Mouse (Mus musculus) A20 (cell line): ENCODE measurements around the gene Vmn2r89.
A peak's percentile ranks its signal among the peaks of the same experiment; 100 is the strongest.
"Not testable (repeated sequence)": the region's sequence is repeated elsewhere in the genome, so short reads cannot be mapped to it uniquely, and the experiment has no call there.

Experiments
- DNase-seq: peaks from one replicate; pipeline ENCODE4 v3.0.0-alpha.2; 2011; ENCODE audit warnings: low read depth, low spot score

Vmn2r89 gene

GRCm38 (mm10) chr14:51451557-51451956 is at the start of gene Vmn2r89:
Gene Vmn2r89 (plus strand): TSS chr14:51451857.
- not testable (repeated sequence) for DNase-seq

- no peak for DNase-seq
Measured at GRCm38 (mm10) chr14:51410520-51410919, 41.1 kb upstream of the Vmn2r89 start, which contains the start of gene Vmn2r88. Gene Vmn2r88 (plus strand): TSS chr14:51410820.

- DNase-seq: no peak
Measured at GRCm38 (mm10) chr14:51423885-51424284, 27.8 kb upstream of the Vmn2r89 start.

GRCm38 (mm10) chr14:51430138-51430537 is 21.5 kb upstream of the Vmn2r89 start:
- DNase-seq: not testable (repeated sequence)

GRCm38 (mm10) chr14:51434546-51434945 is 17.1 kb upstream of the Vmn2r89 start:
- no peak for DNase-seq

GRCm38 (mm10) chr14:51435020-51435419 is 16.6 kb upstream of the Vmn2r89 start:
- DNase-seq: no peak

- DNase-seq: no peak
Measured at GRCm38 (mm10) chr14:51438955-51439354, 12.7 kb upstream of the Vmn2r89 start.

GRCm38 (mm10) chr14:51480278-51480677 is 28.6 kb downstream of the Vmn2r89 start:
- DNase-seq: peak; percentile 65

GRCm38 (mm10) chr14:51481332-51482015 is 29.8 kb downstream of the Vmn2r89 start:
- peak; percentile 76 for DNase-seq

GRCm38 (mm10) chr14:51482051-51482715 is 30.5 kb downstream of the Vmn2r89 start:
- DNase-seq: peak; percentile 55

GRCm38 (mm10) chr14:51482971-51483381 is 31.3 kb downstream of the Vmn2r89 start:
- peak; percentile 79 for DNase-seq

GRCm38 (mm10) chr14:51483671-51484070 is 32.0 kb downstream of the Vmn2r89 start:
- DNase-seq: peak; percentile 44

- no peak for DNase-seq
Measured at GRCm38 (mm10) chr14:51486111-51486510, 34.5 kb downstream of the Vmn2r89 start.

GRCm38 (mm10) chr14:51495781-51496180 is 44.1 kb downstream of the Vmn2r89 start:
- no peak for DNase-seq

- DNase-seq: no peak
Measured at GRCm38 (mm10) chr14:51496955-51497354, 45.3 kb downstream of the Vmn2r89 start.

GRCm38 (mm10) chr14:51497958-51498357 is 46.3 kb downstream of the Vmn2r89 start:
- DNase-seq: no peak

GRCm38 (mm10) chr14:51499707-51500275 is 48.1 kb downstream of the Vmn2r89 start:
- DNase-seq: peak; percentile 55

GRCm38 (mm10) chr14:51500461-51500860 is 48.8 kb downstream of the Vmn2r89 start:
- DNase-seq: no peak

GRCm38 (mm10) chr14:51507416-51507815 is 55.8 kb downstream of the Vmn2r89 start:
- DNase-seq: no peak
